8 mouse cellular contexts compared by ENCODE assay signal in genomic region chr2:110180316-110180670, GRCm38 (mm10).
DNase-seq lines count a peak whose midpoint lies in the region; ATAC-seq and TF ChIP-seq lines count a peak whose summit lies in the region.
"Had no signal": no experiment of that assay in that cellular context is flagged by ENCODE, and none has a peak within 500 bp of the region (broad histone marks: within the 10 kb centered on the region; RNA-seq: fewer than 3 reads in every experiment).

No protein-coding gene starts in this region.

- H3K9ac ChIP-seq in hindbrain, postnatal 0 days (replicated peaks; ENCODE audit: low read length), result no peak overlapping the region
- H3K9ac ChIP-seq in neural tube, embryonic 15.5 days (replicated peaks), result no peak overlapping the region
- H3K9ac ChIP-seq: liver, postnatal 0 days had no signal

- 0 out of 2 replicates have a peak overlapping the region, but pooled peaks have one; percentile 6 for H3K4me2 ChIP-seq in hindbrain, postnatal 0 days (ENCODE audit: low read depth, low read length)
- no peak overlapping the region for H3K4me2 ChIP-seq in neural tube, embryonic 15.5 days

- peak; percentile 49 for DNase-seq in left cerebral cortex, postnatal 4 days
- DNase-seq in left cerebral cortex, postnatal 14 days (ENCODE audit: low spot score in 2 of 2), result no peak
- DNase-seq in cerebellum, postnatal 36 days, result peak; percentile 40 to 53
- DNase-seq in hindbrain, postnatal 0 days (ENCODE audit: low spot score), result no peak
- DNase-seq in frontal cortex, postnatal 25 days (ENCODE audit: low spot score in 2 of 2), result no peak
- no peak for DNase-seq in embryo, embryonic 10 days (ENCODE audit: low spot score)
- DNase-seq: liver, postnatal 0 days had no signal

- peaks cover 18% of the 10 kb centered on the region for H3K4me1 ChIP-seq in hindbrain, postnatal 0 days (ENCODE audit: insufficient read depth, low read length)
- peaks cover 19% of the 10 kb centered on the region for H3K4me1 ChIP-seq in neural tube, embryonic 15.5 days

- no peak for TF ChIP-seq CTCF in hindbrain, postnatal 0 days (IDR thresholded peaks at IDR 0.05; ENCODE audit: low read depth)

- WGBS in hindbrain, postnatal 0 days, result 43% methylated on average over 7 of the region's 7 CpGs
- WGBS in neural tube, embryonic 15.5 days, result 45% methylated on average over 7 of the region's 7 CpGs

- H3K27me3 ChIP-seq in hindbrain, postnatal 0 days (ENCODE audit: insufficient read depth, low read length), result no peaks in the 10 kb centered on the region
- no peaks in the 10 kb centered on the region for H3K27me3 ChIP-seq in neural tube, embryonic 15.5 days (replicated peaks)

- intact Hi-C loops in left cerebral cortex, postnatal 4 days (cut with DNase I), result no loop called here
- intact Hi-C loops in left cerebral cortex, postnatal 14 days (cut with DNase I), result no loop called here

- no peaks in the 10 kb centered on the region for H3K36me3 ChIP-seq in hindbrain, postnatal 0 days (ENCODE audit: insufficient read depth, low read length)
- no peaks in the 10 kb centered on the region for H3K36me3 ChIP-seq in neural tube, embryonic 15.5 days

- H3K9me3 ChIP-seq in hindbrain, postnatal 0 days (ENCODE audit: low read length), result no peaks in the 10 kb centered on the region
- no peaks in the 10 kb centered on the region for H3K9me3 ChIP-seq in neural tube, embryonic 15.5 days (replicated peaks)

- peak; percentile 13 for ATAC-seq in hindbrain, postnatal 0 days
- peak; percentile 2; the same call in 1 of the 2 replicates for ATAC-seq in neural tube, embryonic 15.5 days (ENCODE audit: low FRiP score)
- ATAC-seq: liver, postnatal 0 days had no signal

- peak overlapping the region; percentile 77; the same call in 1 of the 2 replicates for H3K27ac ChIP-seq in hindbrain, postnatal 0 days
- H3K27ac ChIP-seq in neural tube, embryonic 15.5 days (replicated peaks), result peak overlapping the region; percentile 60

- H3K4me3 ChIP-seq in hindbrain, postnatal 0 days (ENCODE audit: low read length), result no peak overlapping the region
- H3K4me3 ChIP-seq in neural tube, embryonic 15.5 days (replicated peaks), result no peak overlapping the region

Comparison
In these comparisons a context has a peak if more than half of its experiments do, and no peak if none do; other contexts are left out.
1. DNase-seq: peak in left cerebral cortex, postnatal 4 days (single experiment) and cerebellum, postnatal 36 days (2 of 2); none in left cerebral cortex, postnatal 14 days (0 of 2), hindbrain, postnatal 0 days (single experiment), frontal cortex, postnatal 25 days (0 of 2) and embryo, embryonic 10 days (single experiment).